ENCODE assay signal across 17 mouse cellular contexts in the genomic region with DNA sequence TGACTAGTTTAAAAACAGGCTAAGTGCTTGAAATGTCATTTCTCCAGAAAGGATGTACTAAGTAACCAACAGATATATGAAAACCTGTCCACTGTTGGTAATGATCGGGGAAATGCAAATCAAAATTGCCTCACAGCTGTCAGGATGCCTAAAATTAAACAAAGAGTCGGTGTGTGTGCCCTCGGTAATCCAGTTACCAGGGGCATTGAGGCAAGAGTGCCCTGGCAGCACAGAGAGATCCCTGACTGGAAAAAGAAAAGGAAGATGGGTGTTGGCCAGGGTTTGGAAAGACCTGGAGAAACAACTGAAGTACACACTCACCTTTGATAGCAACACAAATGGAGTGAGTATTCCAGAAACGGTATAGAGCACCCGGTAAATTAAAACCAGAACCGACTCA.
"Had no signal": no experiment of that assay in that cellular context is flagged by ENCODE, and none has a peak within 500 bp of the region (broad histone marks: within the 10 kb centered on the region; RNA-seq: fewer than 3 reads in every experiment).

No protein-coding gene starts in this region.

- H3K4me3 ChIP-seq: lung, embryonic 15.5 days; megakaryocyte, embryonic 14.5 days; midbrain, embryonic 13.5 days; midbrain, embryonic 15.5 days; neural tube, embryonic 12.5 days; stomach, embryonic 15.5 days had no signal

- H3K9me3 ChIP-seq: lung, embryonic 15.5 days; midbrain, embryonic 13.5 days; midbrain, embryonic 15.5 days; neural tube, embryonic 12.5 days; stomach, embryonic 15.5 days had no signal

- ATAC-seq: lung, postnatal 0 days; midbrain, embryonic 13.5 days; midbrain, embryonic 15.5 days had no signal

- H3K36me3 ChIP-seq: lung, embryonic 15.5 days; midbrain, embryonic 13.5 days; midbrain, embryonic 15.5 days; neural tube, embryonic 12.5 days; stomach, embryonic 15.5 days had no signal

- H3K4me1 ChIP-seq: megakaryocyte, embryonic 14.5 days; midbrain, embryonic 13.5 days; midbrain, embryonic 15.5 days; neural tube, embryonic 12.5 days had no signal

- H3K27me3 ChIP-seq: lung, embryonic 15.5 days; midbrain, embryonic 13.5 days; neural tube, embryonic 12.5 days; stomach, embryonic 15.5 days had no signal

- H3K9ac ChIP-seq: lung, embryonic 15.5 days; midbrain, embryonic 13.5 days; midbrain, embryonic 15.5 days; neural tube, embryonic 12.5 days; stomach, embryonic 15.5 days had no signal

- H3K4me2 ChIP-seq: lung, embryonic 15.5 days; midbrain, embryonic 11.5 days; midbrain, embryonic 13.5 days; midbrain, embryonic 15.5 days; neural tube, embryonic 12.5 days; stomach, embryonic 15.5 days had no signal

- DNase-seq: lung, adult 2 months; lung, postnatal 14 days; lung, postnatal 36 days; right cerebral cortex, postnatal 14 days; thymus, adult 2 months; thymus, postnatal 25 days; thymus, postnatal 4 days had no signal

- H3K27ac ChIP-seq: macrophage; midbrain, embryonic 13.5 days; midbrain, embryonic 15.5 days; neural tube, embryonic 12.5 days; stomach, embryonic 15.5 days; stomach, postnatal 0 days had no signal
